Mouse (Mus musculus) liver, adult 2 months (tissue): ENCODE measurements around the gene Il1rapl1.

Experiments used
- CTCF ChIP-seq: fragments of 200-500 bp; IDR thresholded peaks from 2 replicates; pipeline ENCODE4 v1.5.1; 2011; ENCODE audit warnings: low read depth, low read length, control low read depth
- POLR2A ChIP-seq: fragments of 200-500 bp; IDR thresholded peaks from 2 replicates; pipeline ENCODE4 v1.6.1; 2011; ENCODE audit warnings: low read length, control low read depth; ENCODE audit not compliant: insufficient read depth; ENCODE audit errors: extremely low read depth

GRCm38 (mm10) chrX:88120070-88120469, 4.6 kb upstream of the Il1rapl1 start:
- TF ChIP-seq POLR2A = no peak
- TF ChIP-seq CTCF = no peak
